Mouse (Mus musculus): ENCODE results near the gene Fmo5.
A peak's percentile ranks its signal among the peaks of the same experiment; 100 is the strongest.

DNA sequence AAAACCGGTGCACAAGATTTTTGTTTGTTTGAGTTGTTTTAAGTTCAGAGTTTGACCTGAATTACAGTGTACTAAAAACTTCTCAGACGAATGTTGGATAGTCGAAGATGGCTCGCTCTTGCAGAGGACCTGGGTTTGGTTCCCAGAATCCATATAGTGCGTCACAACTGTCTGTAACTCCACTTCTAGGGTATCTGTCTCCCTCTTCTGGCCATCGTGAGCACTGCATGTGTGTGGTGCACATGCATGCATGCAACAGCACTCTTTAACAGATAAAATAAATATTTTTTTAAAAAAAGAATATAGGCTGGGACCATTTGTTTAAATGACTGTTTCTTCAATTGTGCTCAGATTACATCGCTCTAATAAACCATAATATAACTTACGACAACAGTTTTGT lies 26.3 kb downstream of the Fmo5 start:
- TF ChIP-seq POLR2A (IDR thresholded peaks at IDR 0.05; ENCODE audit: insufficient read depth, low read length) = no peak
- TF ChIP-seq CTCF (IDR thresholded peaks at IDR 0.05; ENCODE audit: low read depth, low read length) = peak; percentile 49
